Mouse (Mus musculus): ENCODE results near the gene Cklf. TPM values are rescaled to one million over a fixed set of nuclear protein-coding genes. Genes with fewer than 3 reads are reported as not detected.

The Cklf gene
- 63.3 to 74.0 TPM (median 72.5 TPM) in 4 replicates for total RNA-seq (2023)

GRCm38 (mm10) chr8:104250439-104251367 lies at the start of gene Cklf:
Gene Cklf, plus strand, starts transcription at chr8:104250861.

GRCm38 (mm10) chr8:104248276-104248675 lies 2.4 kb upstream of the Cklf start, which contains the start of gene Tk2:
Gene Tk2, minus strand, starts transcription at chr8:104248558.

GRCm38 (mm10) chr8:104293081-104293480 lies 42.4 kb downstream of the Cklf start, which contains the start of gene Cmtm2a:
Gene Cmtm2a, minus strand, starts transcription at chr8:104293181.

GRCm38 (mm10) chr8:104309441-104310155 lies 58.9 kb downstream of the Cklf start, which contains the start of the genes Gm45711 and Cmtm1:
Gene Gm45711, minus strand, starts transcription at chr8:104310081.
Gene Cmtm1, minus strand, starts transcription at chr8:104310145.

Other genes with a start within 250 kb of the Cklf start
- gene Cdh5, start 149.2 kb upstream of the Cklf start, total RNA-seq (2023): 0.66 to 1.3 TPM (median 0.96 TPM) in 4 replicates
- 0.18 TPM in 1 of 4 replicates, not detected in the others for gene Bean1, start 80.4 kb upstream of the Cklf start, total RNA-seq (2023)
- gene Tk2, start 2.3 kb upstream of the Cklf start, total RNA-seq (2023): 101 to 119 TPM (median 103 TPM) in 4 replicates
- gene Cmtm2a, start 42.3 kb downstream of the Cklf start, total RNA-seq (2023): not detected in 4 replicates
- not detected in 4 replicates for gene Gm45711, start 59.2 kb downstream of the Cklf start, total RNA-seq (2023)
- gene Cmtm1, start 59.3 kb downstream of the Cklf start, total RNA-seq (2023): not detected in 4 replicates
- gene Gm11020, start 70.7 kb downstream of the Cklf start, total RNA-seq (2023): not detected in 4 replicates
- not detected in 4 replicates for gene Cmtm2b, start 71.4 kb downstream of the Cklf start, total RNA-seq (2023)
- gene Cmtm3, start 88.5 kb downstream of the Cklf start, total RNA-seq (2023): 13.0 to 18.3 TPM (median 15.5 TPM) in 4 replicates
- 0.77 to 0.94 TPM (median 0.84 TPM) in 4 replicates for gene Cmtm4, start 144.9 kb downstream of the Cklf start, total RNA-seq (2023)
- 63.0 to 107 TPM (median 77.6 TPM) in 4 replicates for gene Dync1li2, start 192.2 kb downstream of the Cklf start, total RNA-seq (2023)

Measured in B cell, adult 62 days (primary cell).